Mouse (Mus musculus): ENCODE data around the gene Golt1b. TPM values are rescaled to one million over a fixed set of nuclear protein-coding genes. Genes with fewer than 3 reads are reported as not detected.

Golt1b gene
- polyA plus RNA-seq, 1 experiment from 2014 or later, result 47.3 TPM

- Histone ChIP-seq H3K36me3 (peaks cover 5% of the 10 kb centered on the region; the same call in 1 of the 2 replicates), H3K4me2 (no peak overlapping the region), H3K9me3 (replicated peaks) (no peaks in the 10 kb centered on the region), H3K9ac (no peak overlapping the region), H3K4me1 (replicated peaks) (no peaks in the 10 kb centered on the region; the same call in 1 of the 2 replicates), H3K27ac (no peak overlapping the region), H3K4me3 (replicated peaks) (no peak overlapping the region), H3K27me3 (no peaks in the 10 kb centered on the region)
- no peak for DNase-seq
- ATAC-seq (ENCODE audit: low read depth), result no peak
- 36% methylated on average over 2 of the region's 2 CpGs for WGBS (ENCODE audit: insufficient replicate concordance)
These were observed 66.3 kb downstream of the Golt1b start for GRCm38 (mm10) chr6:142453311-142453710.

Other genes starting within 250 kb of the Golt1b start
- gene Slco1a6, start 178.7 kb upstream of the Golt1b start, polyA plus RNA-seq (2015; fragmentation: Nextera tagmentation; extraction: Ambion mirVana), result not detected in 2 replicates
- not detected in 2 replicates for gene Iapp, start 88.8 kb upstream of the Golt1b start, polyA plus RNA-seq (2015; fragmentation: Nextera tagmentation; extraction: Ambion mirVana)
- gene Slco1a5, start 64.2 kb upstream of the Golt1b start, polyA plus RNA-seq (2015; fragmentation: Nextera tagmentation; extraction: Ambion mirVana), result not detected in 2 replicates
- 5.6 and 7.7 TPM in 2 replicates for gene Pyroxd1, start 41.6 kb upstream of the Golt1b start, polyA plus RNA-seq (2015; fragmentation: Nextera tagmentation; extraction: Ambion mirVana)
- 18.8 and 22.1 TPM in 2 replicates for gene Recql, start 134 bp upstream of the Golt1b start, polyA plus RNA-seq (2015; fragmentation: Nextera tagmentation; extraction: Ambion mirVana)
- 0.17 and 0.29 TPM in 2 replicates for gene Spx, start 26.2 kb downstream of the Golt1b start, polyA plus RNA-seq (2015; fragmentation: Nextera tagmentation; extraction: Ambion mirVana)
- 37.9 and 53.3 TPM in 2 replicates for gene Gys2, start 85.9 kb downstream of the Golt1b start, polyA plus RNA-seq (2015; fragmentation: Nextera tagmentation; extraction: Ambion mirVana)
- gene Ldhb, start 120.7 kb downstream of the Golt1b start, polyA plus RNA-seq (2015; fragmentation: Nextera tagmentation; extraction: Ambion mirVana), result 41.0 and 43.0 TPM in 2 replicates
- 1.5 and 2.0 TPM in 2 replicates for gene Kcnj8, start 184.4 kb downstream of the Golt1b start, polyA plus RNA-seq (2015; fragmentation: Nextera tagmentation; extraction: Ambion mirVana)

All from liver, embryonic 13.5 days (tissue).